Mouse (Mus musculus) liver, adult 2 months (tissue): ENCODE results near the gene Msrb3.

Experiments
- CTCF ChIP-seq: fragments of 200-500 bp; IDR thresholded peaks from 2 replicates; pipeline ENCODE4 v1.5.1; 2011; ENCODE audit warnings: low read depth, low read length, control low read depth
- POLR2A ChIP-seq: fragments of 200-500 bp; IDR thresholded peaks from 2 replicates; pipeline ENCODE4 v1.6.1; 2011; ENCODE audit warnings: low read length, control low read depth; ENCODE audit not compliant: insufficient read depth; ENCODE audit errors: extremely low read depth

- TF ChIP-seq POLR2A = no peak
- no peak for TF ChIP-seq CTCF
Measured at GRCm38 (mm10) chr10:120871630-120872482, 27.0 kb downstream of the Msrb3 start.
